Mouse (Mus musculus): ENCODE results near the gene Samd4b.

The Samd4b gene

GRCm38 (mm10) chr7:28356981-28357380 lies 241.0 kb downstream of the Samd4b start:
- DNase-seq (ENCODE audit: low spot score): no peak

- DNase-seq (ENCODE audit: low spot score): no peak
These were observed 242.7 kb downstream of the Samd4b start for GRCm38 (mm10) chr7:28355221-28355620.

GRCm38 (mm10) chr7:28354596-28354995 lies 243.3 kb downstream of the Samd4b start:
- DNase-seq (ENCODE audit: low spot score): no peak

- no peak for DNase-seq (ENCODE audit: low spot score)
These were observed 243.8 kb downstream of the Samd4b start for GRCm38 (mm10) chr7:28354113-28354581.

- DNase-seq (ENCODE audit: low spot score): no peak
These were observed 244.7 kb downstream of the Samd4b start for GRCm38 (mm10) chr7:28353267-28353666.

GRCm38 (mm10) chr7:28351676-28352191 lies 246.2 kb downstream of the Samd4b start:
- no peak for DNase-seq (ENCODE audit: low spot score)

- peak; percentile 99 for DNase-seq (ENCODE audit: low spot score)
These were observed 247.6 kb downstream of the Samd4b start, which contains the start of gene Rps16 for GRCm38 (mm10) chr7:28350155-28350883. Rps16 (plus strand) TSS chr7:28350652.

All from urinary bladder, postnatal 10 days (tissue).